Mouse (Mus musculus): ENCODE measurements around the gene Pdcd7. TPM values are rescaled to one million over a fixed set of nuclear protein-coding genes. Genes with fewer than 3 reads are reported as not detected.
"Not testable (repeated sequence)": the region's sequence is repeated elsewhere in the genome, so short reads cannot be mapped to it uniquely, and the experiment has no call there.

Gene Pdcd7
- polyA plus RNA-seq, 1 experiment from 2014 or later, result 13.1 TPM

- DNase-seq (ENCODE audit: low spot score); H3K4me1 ChIP-seq (replicated peaks; ENCODE audit: control insufficient read depth, insufficient read depth, low read length); ATAC-seq (replicated peaks; ENCODE audit: low FRiP score); H3K9me3 ChIP-seq (ENCODE audit: control insufficient read depth, low read length); H3K36me3 ChIP-seq (ENCODE audit: control insufficient read depth, insufficient read depth, low read length); H3K27me3 ChIP-seq (ENCODE audit: control insufficient read depth, insufficient read depth, low read length): not testable (repeated sequence)
- peak overlapping the region; percentile 99 for H3K4me3 ChIP-seq (ENCODE audit: low read depth, low read length)
- peak overlapping the region; percentile 76; the same call in 1 of the 2 replicates for H3K27ac ChIP-seq (ENCODE audit: low read depth, low read length)
- WGBS, result 69% methylated on average over 11 of the region's 11 CpGs
- peak overlapping the region; percentile 94; the same call in 1 of the 2 replicates for H3K9ac ChIP-seq (ENCODE audit: low read length)
- H3K4me2 ChIP-seq (ENCODE audit: low read depth, low read length, severe bottlenecking), result peak overlapping the region; percentile 96; the same call in 1 of the 2 replicates
Measured at GRCm38 (mm10) chr9:65345439-65345838, 465 bp upstream of the Pdcd7 start.

GRCm38 (mm10) chr9:65346476-65347111 lies 690 bp downstream of the Pdcd7 start:
- WGBS, result under 1% methylated on average over 63 of the region's 77 CpGs
- H3K36me3 ChIP-seq (ENCODE audit: control insufficient read depth, insufficient read depth, low read length), result no peaks in the 10 kb centered on the region
- H3K4me2 ChIP-seq (ENCODE audit: low read depth, low read length, severe bottlenecking), result peak overlapping the region; percentile 96
- peak overlapping the region; percentile 99 for H3K4me3 ChIP-seq (ENCODE audit: low read depth, low read length)
- ATAC-seq (replicated peaks; ENCODE audit: low FRiP score) (peak; percentile 58), DNase-seq (ENCODE audit: low spot score) (peak; percentile 76)
- no peaks in the 10 kb centered on the region for H3K9me3 ChIP-seq (ENCODE audit: control insufficient read depth, low read length)
- H3K27ac ChIP-seq (ENCODE audit: low read depth, low read length), result peak overlapping the region; percentile 76
- no peaks in the 10 kb centered on the region for H3K27me3 ChIP-seq (ENCODE audit: control insufficient read depth, insufficient read depth, low read length)
- H3K9ac ChIP-seq (ENCODE audit: low read length), result peak overlapping the region; percentile 94
- H3K4me1 ChIP-seq (replicated peaks; ENCODE audit: control insufficient read depth, insufficient read depth, low read length), result no peaks in the 10 kb centered on the region; the same call in 1 of the 2 replicates

DNA sequence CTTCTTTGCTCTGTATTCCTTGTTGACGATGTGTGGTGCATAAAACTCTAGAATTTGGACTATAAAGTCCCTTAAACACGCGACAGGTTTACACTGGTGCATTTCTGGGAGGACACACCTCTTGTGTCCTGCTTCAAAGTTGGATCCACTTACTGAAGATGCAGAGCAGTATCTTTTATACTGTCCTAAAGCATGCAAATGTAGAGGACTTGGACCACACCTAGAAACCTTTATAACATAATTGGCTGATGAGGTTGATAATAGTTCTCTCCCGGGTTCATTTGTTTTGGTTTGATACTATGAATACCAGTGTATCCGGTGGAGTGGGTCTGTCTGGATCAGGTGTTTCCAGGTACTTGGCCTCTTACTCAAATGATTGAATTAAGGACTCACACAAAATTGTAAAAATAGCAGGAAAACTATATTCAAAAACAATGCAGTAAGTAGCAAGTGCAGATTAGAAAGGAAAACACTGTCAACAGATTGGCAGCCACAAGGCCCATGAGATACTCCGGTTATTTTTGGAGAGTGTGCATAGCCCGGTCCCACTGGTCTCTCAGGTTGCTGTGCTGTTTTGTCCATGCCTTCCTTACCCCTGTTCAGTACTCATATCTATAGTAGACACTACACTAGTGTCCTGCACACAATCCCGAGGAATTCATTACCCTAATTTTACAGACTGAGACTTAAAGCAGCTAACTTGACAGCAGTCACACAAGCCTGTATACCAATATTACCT lies 1.4 kb downstream of the Pdcd7 start:
- 55% methylated on average over 8 of the region's 8 CpGs for WGBS
- H3K27ac ChIP-seq (ENCODE audit: low read depth, low read length), result no peak overlapping the region

GRCm38 (mm10) chr9:65353251-65353650 lies 7.3 kb downstream of the Pdcd7 start:
- no peak overlapping the region for H3K4me2 ChIP-seq (ENCODE audit: low read depth, low read length, severe bottlenecking)
- no peaks in the 10 kb centered on the region for H3K27me3 ChIP-seq (ENCODE audit: control insufficient read depth, insufficient read depth, low read length)
- DNase-seq (ENCODE audit: low spot score) (no peak), ATAC-seq (replicated peaks; ENCODE audit: low FRiP score) (no peak)
- H3K27ac ChIP-seq (ENCODE audit: low read depth, low read length), result no peak overlapping the region
- H3K9me3 ChIP-seq (ENCODE audit: control insufficient read depth, low read length), result no peaks in the 10 kb centered on the region
- H3K4me1 ChIP-seq (replicated peaks; ENCODE audit: control insufficient read depth, insufficient read depth, low read length), result no peaks in the 10 kb centered on the region
- no peaks in the 10 kb centered on the region for H3K36me3 ChIP-seq (ENCODE audit: control insufficient read depth, insufficient read depth, low read length)
- 93% methylated on average over 5 of the region's 5 CpGs for WGBS
- H3K4me3 ChIP-seq (ENCODE audit: low read depth, low read length), result no peak overlapping the region
- H3K9ac ChIP-seq (ENCODE audit: low read length), result no peak overlapping the region

More for the DNA sequence above, 1.4 kb downstream of the Pdcd7 start:
- no peaks in the 10 kb centered on the region for H3K9me3 ChIP-seq (ENCODE audit: control insufficient read depth, low read length)
- no peak for DNase-seq (ENCODE audit: low spot score)
- H3K36me3 ChIP-seq (ENCODE audit: control insufficient read depth, insufficient read depth, low read length), result no peaks in the 10 kb centered on the region
- ATAC-seq (replicated peaks; ENCODE audit: low FRiP score), result no peak
- peak overlapping the region; percentile 94 for H3K9ac ChIP-seq (ENCODE audit: low read length)
- peak overlapping the region; percentile 96 for H3K4me2 ChIP-seq (ENCODE audit: low read depth, low read length, severe bottlenecking)
- H3K27me3 ChIP-seq (ENCODE audit: control insufficient read depth, insufficient read depth, low read length), result no peaks in the 10 kb centered on the region
- no peaks in the 10 kb centered on the region; the same call in 1 of the 2 replicates for H3K4me1 ChIP-seq (replicated peaks; ENCODE audit: control insufficient read depth, insufficient read depth, low read length)
- peak overlapping the region; percentile 99 for H3K4me3 ChIP-seq (ENCODE audit: low read depth, low read length)

DNA sequence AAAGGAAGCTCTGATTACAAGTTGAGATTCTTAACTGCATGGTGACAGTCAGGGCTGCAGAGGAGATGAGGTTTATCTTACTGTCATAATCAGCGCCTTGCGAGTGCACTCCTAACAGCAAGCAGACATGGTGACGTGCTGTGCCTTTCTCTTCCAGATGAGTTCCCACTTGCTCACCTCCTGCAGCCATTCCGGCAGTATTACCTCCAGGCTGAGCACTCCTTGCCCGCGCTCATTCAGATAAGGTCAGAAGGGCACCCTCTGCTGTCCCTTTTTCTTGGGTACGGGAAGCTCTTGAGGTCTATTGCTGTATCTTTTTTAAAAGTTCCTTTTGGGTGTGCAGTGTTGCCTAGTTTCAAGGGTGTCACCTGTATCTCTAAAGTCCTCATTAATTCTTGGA lies 10.7 kb downstream of the Pdcd7 start:
- H3K9ac ChIP-seq (ENCODE audit: low read length), result no peak overlapping the region
- no peak overlapping the region for H3K4me2 ChIP-seq (ENCODE audit: low read depth, low read length, severe bottlenecking)
- DNase-seq (ENCODE audit: low spot score), result no peak
- 88% methylated on average over 7 of the region's 7 CpGs for WGBS
- H3K4me3 ChIP-seq (ENCODE audit: low read depth, low read length), result no peak overlapping the region
- no peaks in the 10 kb centered on the region for H3K27me3 ChIP-seq (ENCODE audit: control insufficient read depth, insufficient read depth, low read length)
- peaks cover 2% of the 10 kb centered on the region; the same call in 1 of the 2 replicates for H3K36me3 ChIP-seq (ENCODE audit: control insufficient read depth, insufficient read depth, low read length)
- no peaks in the 10 kb centered on the region for H3K9me3 ChIP-seq (ENCODE audit: control insufficient read depth, low read length)
- no peaks in the 10 kb centered on the region for H3K4me1 ChIP-seq (replicated peaks; ENCODE audit: control insufficient read depth, insufficient read depth, low read length)
- no peak for ATAC-seq (replicated peaks; ENCODE audit: low FRiP score)
- H3K27ac ChIP-seq (ENCODE audit: low read depth, low read length), result no peak overlapping the region

DNA sequence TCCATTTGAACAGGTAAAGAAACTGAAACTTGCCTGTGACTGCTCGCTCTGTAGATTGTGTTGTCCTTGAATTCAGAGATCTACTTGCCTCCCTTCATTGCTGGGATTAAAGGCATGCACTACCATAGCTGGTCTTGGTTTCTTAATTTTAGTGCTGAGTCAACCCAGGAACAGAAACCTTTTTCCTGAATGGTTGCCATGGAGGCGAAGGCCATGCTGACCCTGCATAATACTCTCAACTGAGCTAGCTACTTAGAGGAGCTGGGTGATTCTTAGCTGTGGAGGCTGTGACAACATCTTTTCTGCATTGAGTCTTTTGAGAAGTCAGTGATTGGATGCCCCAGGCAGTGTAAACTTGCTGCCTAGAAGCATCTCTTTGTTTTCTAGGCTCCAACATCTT lies 11.1 kb downstream of the Pdcd7 start:
- Histone ChIP-seq H3K9ac (ENCODE audit: low read length) (no peak overlapping the region), H3K27ac (ENCODE audit: low read depth, low read length) (no peak overlapping the region), H3K36me3 (ENCODE audit: control insufficient read depth, insufficient read depth, low read length) (peaks cover 2% of the 10 kb centered on the region; the same call in 1 of the 2 replicates), H3K27me3 (ENCODE audit: control insufficient read depth, insufficient read depth, low read length) (no peaks in the 10 kb centered on the region), H3K4me3 (ENCODE audit: low read depth, low read length) (no peak overlapping the region), H3K9me3 (ENCODE audit: control insufficient read depth, low read length) (no peaks in the 10 kb centered on the region), H3K4me1 (replicated peaks; ENCODE audit: control insufficient read depth, insufficient read depth, low read length) (no peaks in the 10 kb centered on the region), H3K4me2 (ENCODE audit: low read depth, low read length, severe bottlenecking) (no peak overlapping the region)
- DNase-seq (ENCODE audit: low spot score) (no peak), ATAC-seq (replicated peaks; ENCODE audit: low FRiP score) (no peak)
- WGBS, result 91% methylated on average over 2 of the region's 2 CpGs

DNA sequence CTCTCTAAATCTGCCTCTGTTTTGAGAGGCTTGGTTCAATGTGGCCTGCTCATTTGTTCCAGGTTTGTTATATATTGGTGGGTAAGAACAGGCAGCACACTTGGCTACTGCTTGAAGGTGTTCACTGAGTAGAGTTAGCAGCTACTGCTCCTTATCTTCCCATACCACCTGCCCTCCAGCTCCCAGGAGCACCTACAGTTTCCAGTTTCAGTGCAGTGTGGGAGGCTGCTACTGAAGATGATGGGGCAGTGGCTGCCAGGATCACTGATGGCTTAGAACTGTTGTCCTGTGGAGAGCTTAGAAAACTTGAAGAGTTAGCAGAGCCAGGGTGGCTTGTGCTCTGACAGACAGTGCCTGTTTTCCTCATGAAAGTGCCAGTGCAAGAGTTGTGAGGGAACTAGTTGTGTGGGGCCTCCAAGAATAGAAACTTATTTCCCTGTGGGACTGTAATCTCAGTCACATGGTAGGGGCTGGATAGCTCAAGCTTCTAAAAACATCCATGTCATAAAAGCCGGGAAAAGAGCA lies 13.1 kb downstream of the Pdcd7 start:
- 94% methylated on average over 1 of the region's 1 CpGs for WGBS
- H3K27ac ChIP-seq (ENCODE audit: low read depth, low read length), result no peak overlapping the region
- DNase-seq (ENCODE audit: low spot score) (no peak), ATAC-seq (replicated peaks; ENCODE audit: low FRiP score) (no peak)
- H3K27me3 ChIP-seq (ENCODE audit: control insufficient read depth, insufficient read depth, low read length), result no peaks in the 10 kb centered on the region
- H3K9ac ChIP-seq (ENCODE audit: low read length), result no peak overlapping the region
- H3K9me3 ChIP-seq (ENCODE audit: control insufficient read depth, low read length), result no peaks in the 10 kb centered on the region
- H3K36me3 ChIP-seq (ENCODE audit: control insufficient read depth, insufficient read depth, low read length), result peaks cover 2% of the 10 kb centered on the region; the same call in 1 of the 2 replicates
- no peaks in the 10 kb centered on the region for H3K4me1 ChIP-seq (replicated peaks; ENCODE audit: control insufficient read depth, insufficient read depth, low read length)
- no peak overlapping the region for H3K4me2 ChIP-seq (ENCODE audit: low read depth, low read length, severe bottlenecking)
- H3K4me3 ChIP-seq (ENCODE audit: low read depth, low read length), result no peak overlapping the region

GRCm38 (mm10) chr9:65360641-65361448 lies 14.9 kb downstream of the Pdcd7 start, which contains the start of gene Ubap1l:
Gene Ubap1l, plus strand, starts transcription at chr9:65361041.
- ATAC-seq (replicated peaks; ENCODE audit: low FRiP score), result no peak
- no peak within 1 kb of the TSS for H3K9ac ChIP-seq (ENCODE audit: low read length)
- H3K27ac ChIP-seq (ENCODE audit: low read depth, low read length), result no peak within 1 kb of the TSS
- no peaks in the 10 kb centered on the region for H3K27me3 ChIP-seq (ENCODE audit: control insufficient read depth, insufficient read depth, low read length)
- H3K4me1 ChIP-seq (replicated peaks; ENCODE audit: control insufficient read depth, insufficient read depth, low read length), result no peaks in the 10 kb centered on the region
- H3K4me2 ChIP-seq (ENCODE audit: low read depth, low read length, severe bottlenecking), result no peak within 1 kb of the TSS
- WGBS, result 91% methylated on average over 16 of the region's 16 CpGs
- DNase-seq (ENCODE audit: low spot score), result no peak
- peaks cover 2% of the 10 kb centered on the region; the same call in 1 of the 2 replicates for H3K36me3 ChIP-seq (ENCODE audit: control insufficient read depth, insufficient read depth, low read length)
- no peak within 1 kb of the TSS for H3K4me3 ChIP-seq (ENCODE audit: low read depth, low read length)
- no peaks in the 10 kb centered on the region for H3K9me3 ChIP-seq (ENCODE audit: control insufficient read depth, low read length)
